17 mouse cellular contexts compared by ENCODE assay signal in genomic region chr14:121148088-121148785, GRCm38 (mm10).
DNase-seq lines count a peak whose midpoint lies in the region; ATAC-seq and TF ChIP-seq lines count a peak whose summit lies in the region.
"Had no signal": no experiment of that assay in that cellular context is flagged by ENCODE, and none has a peak within 500 bp of the region (broad histone marks: within the 10 kb centered on the region; RNA-seq: fewer than 3 reads in every experiment).

No protein-coding gene starts in this region.

- DNase-seq in hindbrain, embryonic 10.5 days (ENCODE audit: low spot score), result no peak
- DNase-seq in liver, adult 2 months (ENCODE audit: extremely low read depth, low read depth, low spot score), result peak; percentile 78
- DNase-seq in liver, result no peak
- DNase-seq in cerebellum, adult 9-10 months, result peak; percentile 74
- DNase-seq in retina, embryonic 14.5 days (ENCODE audit: low spot score), result no peak
- DNase-seq: adrenal gland, postnatal 14 days; gastrocnemius, postnatal 36 days; right cerebral cortex, postnatal 4 days; thymus, postnatal 14 days had no signal

- ATAC-seq in hindbrain, embryonic 16.5 days, result peak; percentile 30; the same call in 1 of the 2 replicates
- peak; percentile 52 for ATAC-seq in lung, embryonic 16.5 days (ENCODE audit: low read depth)
- no peak for ATAC-seq in activated CD4-positive, CD25-positive, alpha-beta regulatory T cell, adult 4 months

- no peaks in the 10 kb centered on the region for H3K36me3 ChIP-seq in hindbrain, embryonic 16.5 days (ENCODE audit: control insufficient read depth, insufficient read depth, low read length)
- no peaks in the 10 kb centered on the region; the same call in 1 of the 2 replicates for H3K36me3 ChIP-seq in hindbrain, embryonic 10.5 days
- no peaks in the 10 kb centered on the region for H3K36me3 ChIP-seq in liver, adult 2 months (ENCODE audit: control insufficient read depth, insufficient read depth, low read length)
- no peaks in the 10 kb centered on the region for H3K36me3 ChIP-seq in lung, embryonic 16.5 days (ENCODE audit: control insufficient read depth, insufficient read depth, low read length)
- H3K36me3 ChIP-seq: G1E; heart, embryonic 12.5 days had no signal

- WGBS in hindbrain, embryonic 16.5 days, result 72% methylated on average over 11 of the region's 11 CpGs
- whole genome bisulfite sequencing in hindbrain, embryonic 10.5 days, result 95% methylated on average over 11 of the region's 11 CpGs
- WGBS in liver, adult 2 months, result 29% methylated on average over 11 of the region's 11 CpGs
- 64% methylated on average over 11 of the region's 11 CpGs for WGBS in lung, embryonic 16.5 days

- H3K4me1 ChIP-seq in hindbrain, embryonic 16.5 days (ENCODE audit: control insufficient read depth, insufficient read depth, low read depth, low read length), result peaks cover 34% of the 10 kb centered on the region
- peaks cover 54% of the 10 kb centered on the region for H3K4me1 ChIP-seq in hindbrain, embryonic 10.5 days (replicated peaks)
- H3K4me1 ChIP-seq in liver, adult 2 months (ENCODE audit: control insufficient read depth, insufficient read depth, low read length), result peaks cover 40% of the 10 kb centered on the region
- peaks cover 36% of the 10 kb centered on the region for H3K4me1 ChIP-seq in lung, embryonic 16.5 days (replicated peaks; ENCODE audit: control insufficient read depth, insufficient read depth, low read length)
- H3K4me1 ChIP-seq: megakaryocyte, embryonic 14.5 days had no signal

- H3K9ac ChIP-seq in hindbrain, embryonic 16.5 days (ENCODE audit: low read depth, low read length), result no peak overlapping the region
- H3K9ac ChIP-seq in liver, adult 2 months (ENCODE audit: low read depth, low read length), result no peak overlapping the region
- H3K9ac ChIP-seq in lung, embryonic 16.5 days (ENCODE audit: low read length), result no peak overlapping the region
- H3K9ac ChIP-seq: heart, embryonic 12.5 days had no signal

- no peak overlapping the region for H3K27ac ChIP-seq in hindbrain, embryonic 16.5 days (ENCODE audit: low read depth, low read length)
- no peak overlapping the region for H3K27ac ChIP-seq in hindbrain, embryonic 10.5 days
- 0 out of 2 replicates have a peak overlapping the region, but pooled peaks have one; percentile 14 for H3K27ac ChIP-seq in liver, adult 2 months (replicated peaks; ENCODE audit: insufficient read depth, low read depth, low read length)
- H3K27ac ChIP-seq in lung, embryonic 16.5 days (ENCODE audit: low read length), result peak overlapping the region; percentile 49

- TF ChIP-seq POLR2A in liver, adult 2 months (IDR thresholded peaks at IDR 0.05; ENCODE audit: extremely low read depth, insufficient read depth, low read length), result no peak

- H3K4me2 ChIP-seq in hindbrain, embryonic 16.5 days (ENCODE audit: low read length), result no peak overlapping the region
- no peak overlapping the region for H3K4me2 ChIP-seq in lung, embryonic 16.5 days (ENCODE audit: low read depth, low read length)
- H3K4me2 ChIP-seq: heart, embryonic 12.5 days; liver, embryonic 11.5 days had no signal

- no peaks in the 10 kb centered on the region for H3K9me3 ChIP-seq in hindbrain, embryonic 16.5 days (ENCODE audit: control insufficient read depth, low read length)
- no peaks in the 10 kb centered on the region for H3K9me3 ChIP-seq in hindbrain, embryonic 10.5 days
- H3K9me3 ChIP-seq in lung, embryonic 16.5 days (ENCODE audit: control insufficient read depth, low read length), result no peaks in the 10 kb centered on the region
- H3K9me3 ChIP-seq: heart, embryonic 12.5 days; megakaryocyte, embryonic 14.5 days had no signal

- no peak for TF ChIP-seq CTCF in liver, adult 2 months (IDR thresholded peaks at IDR 0.05; ENCODE audit: low read depth, low read length)

- no peaks in the 10 kb centered on the region for H3K27me3 ChIP-seq in hindbrain, embryonic 16.5 days (replicated peaks; ENCODE audit: control insufficient read depth, insufficient read depth, low read length)
- no peaks in the 10 kb centered on the region for H3K27me3 ChIP-seq in hindbrain, embryonic 10.5 days (ENCODE audit: insufficient read depth, poor library complexity, severe bottlenecking)
- no peaks in the 10 kb centered on the region for H3K27me3 ChIP-seq in liver, adult 2 months (ENCODE audit: control insufficient read depth, insufficient read depth, low read length)
- H3K27me3 ChIP-seq in lung, embryonic 16.5 days (ENCODE audit: control insufficient read depth, insufficient read depth, low read depth, low read length), result no peaks in the 10 kb centered on the region
- H3K27me3 ChIP-seq: heart, embryonic 12.5 days; megakaryocyte, embryonic 14.5 days had no signal

- H3K79me2 ChIP-seq in liver, adult 2 months (ENCODE audit: control insufficient read depth, insufficient read depth, low read length), result 0 out of 2 replicates have a peak, but pooled peaks cover 2% of the 10 kb centered on the region

- no peak overlapping the region for H3K4me3 ChIP-seq in hindbrain, embryonic 16.5 days (ENCODE audit: low read length)
- H3K4me3 ChIP-seq in hindbrain, embryonic 10.5 days, result no peak overlapping the region
- H3K4me3 ChIP-seq in liver, adult 2 months (ENCODE audit: insufficient read depth, low read depth, low read length), result no peak overlapping the region
- no peak overlapping the region for H3K4me3 ChIP-seq in lung, embryonic 16.5 days (ENCODE audit: low read length)
- H3K4me3 ChIP-seq: erythroblast, embryonic 14.5 days; heart, embryonic 12.5 days; megakaryocyte, embryonic 14.5 days had no signal

Comparison
In these comparisons a context has a peak if more than half of its experiments do, and no peak if none do; other contexts are left out.
1. DNase-seq: peak in liver, adult 2 months (single experiment) and cerebellum, adult 9-10 months (single experiment); none in hindbrain, embryonic 10.5 days (single experiment), liver (single experiment) and retina, embryonic 14.5 days (single experiment).
2. H3K27ac ChIP-seq: peak in liver, adult 2 months (single experiment) and lung, embryonic 16.5 days (single experiment); none in hindbrain, embryonic 16.5 days (single experiment) and hindbrain, embryonic 10.5 days (single experiment).